Mouse (Mus musculus) spleen, adult 2 months (tissue): ENCODE data around the gene Tmem256. TPM values are rescaled to one million over a fixed set of nuclear protein-coding genes. Genes with fewer than 3 reads are reported as not detected.

ENCODE experiments used
- DNase-seq, 2 experiments: peaks; one replicate each; pipeline versions ENCODE4 v3.0.0 to v3.0.0-alpha.2; 2012 to 2021; ENCODE audit warnings: low spot score in 2 of 2, low read depth in 1 of 2
- H3K27ac ChIP-seq: fragments of 200-500 bp; 2 replicates; pipeline ENCODE4 v1.5.1; 2012; ENCODE audit warnings: low read length, inconsistent platforms; ENCODE audit not compliant: insufficient read depth
- H3K27me3 ChIP-seq: fragments of 200-500 bp; 2 replicates; pipeline ENCODE4 v1.6.1; 2012; ENCODE audit warnings: mild to moderate bottlenecking, moderate library complexity, low read length, inconsistent platforms; ENCODE audit not compliant: control insufficient read depth, insufficient read depth
- H3K36me3 ChIP-seq: fragments of 200-500 bp; 2 replicates; pipeline ENCODE4 v1.6.1; 2012; ENCODE audit warnings: mild to moderate bottlenecking, low read length, inconsistent platforms; ENCODE audit not compliant: control insufficient read depth, insufficient read depth
- H3K4me1 ChIP-seq: fragments of 200-500 bp; 2 replicates; pipeline ENCODE4 v1.6.1; 2011; ENCODE audit warnings: inconsistent platforms; ENCODE audit not compliant: control insufficient read depth, insufficient read depth, insufficient read length
- H3K4me3 ChIP-seq: fragments of 200-500 bp; 2 replicates; pipeline ENCODE4 v1.5.1; 2011; ENCODE audit warnings: mild to moderate bottlenecking, inconsistent platforms; ENCODE audit not compliant: insufficient read depth, insufficient read length; ENCODE audit errors: extremely low read depth
- CTCF ChIP-seq: fragments of 200-500 bp; IDR thresholded peaks from 2 replicates; pipeline ENCODE4 v1.5.1; 2011; ENCODE audit warnings: mild to moderate bottlenecking, inconsistent platforms; ENCODE audit not compliant: insufficient read depth, insufficient read length, insufficient replicate concordance; ENCODE audit errors: extremely low read depth
- POLR2A ChIP-seq: fragments of 200-500 bp; IDR thresholded peaks from 2 replicates; pipeline ENCODE4 v1.6.1; 2011; ENCODE audit warnings: low read depth, low read length, inconsistent platforms
- WGBS: fragments of 180-500 bp; shearing (Covaris S2); methylation state at CpG from one replicate; pipeline ENCODE4 v1.1.7; 2018; 5-methylcytosine and 5-hydroxymethylcytosine counted together
- polyA plus RNA-seq: library from polyadenylated mRNA; depleted of rRNA; stranded (reverse); fragments of >200 nt; gene quantifications from 2 replicates; pipeline ENCODE4 v1.2.3, GENCODE M21; 2012

The Tmem256 gene
- polyA plus RNA-seq, 1 experiment, result 93.7 TPM

- TF ChIP-seq CTCF (no peak), POLR2A (no peak)
- WGBS, result 50% methylated on average over 8 of the region's 8 CpGs
- H3K4me3 ChIP-seq, result no peak overlapping the region
- no peaks in the 10 kb centered on the region for H3K27me3 ChIP-seq
- no peak for DNase-seq
- no peaks in the 10 kb centered on the region for H3K36me3 ChIP-seq
- no peak overlapping the region for H3K27ac ChIP-seq
- no peaks in the 10 kb centered on the region for H3K4me1 ChIP-seq
Measured at GRCm38 (mm10) chr11:69864138-69864860, 26.0 kb downstream of the Tmem256 start.

- no peak overlapping the region for H3K27ac ChIP-seq
- TF ChIP-seq POLR2A (no peak), CTCF (no peak)
- no peaks in the 10 kb centered on the region for H3K36me3 ChIP-seq
- WGBS, result 92% methylated on average over 9 of the region's 9 CpGs
- no peak for DNase-seq
- no peaks in the 10 kb centered on the region for H3K4me1 ChIP-seq
- no peaks in the 10 kb centered on the region for H3K27me3 ChIP-seq
- H3K4me3 ChIP-seq, result no peak overlapping the region
Measured at GRCm38 (mm10) chr11:69865561-69865960, 27.2 kb downstream of the Tmem256 start.

- WGBS, result 82% methylated on average over 9 of the region's 9 CpGs
- Histone ChIP-seq H3K36me3 (no peaks in the 10 kb centered on the region), H3K4me3 (no peak overlapping the region), H3K27ac (no peak overlapping the region), H3K27me3 (no peaks in the 10 kb centered on the region), H3K4me1 (no peaks in the 10 kb centered on the region)
- no peak for TF ChIP-seq CTCF
- no peak for TF ChIP-seq POLR2A
- no peak for DNase-seq
Measured at GRCm38 (mm10) chr11:69867335-69867734, 29.0 kb downstream of the Tmem256 start.

GRCm38 (mm10) chr11:69870289-69871069 lies 32.2 kb downstream of the Tmem256 start:
- Histone ChIP-seq H3K27me3 (no peaks in the 10 kb centered on the region), H3K4me3 (no peak overlapping the region), H3K4me1 (no peaks in the 10 kb centered on the region), H3K27ac (no peak overlapping the region), H3K36me3 (no peaks in the 10 kb centered on the region)
- DNase-seq, result no peak
- no peak for TF ChIP-seq POLR2A
- no peak for TF ChIP-seq CTCF
- WGBS, result 93% methylated on average over 2 of the region's 2 CpGs

- WGBS, result 86% methylated on average over 7 of the region's 7 CpGs
- no peak for TF ChIP-seq POLR2A
- TF ChIP-seq CTCF, result no peak
Measured at GRCm38 (mm10) chr11:69871822-69872221, 33.5 kb downstream of the Tmem256 start.

GRCm38 (mm10) chr11:69872451-69872850 lies 34.1 kb downstream of the Tmem256 start:
- TF ChIP-seq POLR2A (no peak), CTCF (no peak)
- no peak overlapping the region for H3K27ac ChIP-seq
- no peaks in the 10 kb centered on the region for H3K27me3 ChIP-seq
- H3K36me3 ChIP-seq, result no peaks in the 10 kb centered on the region
- no peak for DNase-seq
- WGBS, result 84% methylated on average over 4 of the region's 4 CpGs
- H3K4me3 ChIP-seq, result no peak overlapping the region
- H3K4me1 ChIP-seq, result no peaks in the 10 kb centered on the region

More at GRCm38 (mm10) chr11:69871822-69872221, 33.5 kb downstream of the Tmem256 start:
- no peaks in the 10 kb centered on the region for H3K36me3 ChIP-seq
- no peaks in the 10 kb centered on the region for H3K4me1 ChIP-seq
- H3K27me3 ChIP-seq, result no peaks in the 10 kb centered on the region
- DNase-seq, result no peak
- H3K4me3 ChIP-seq, result no peak overlapping the region
- no peak overlapping the region for H3K27ac ChIP-seq

GRCm38 (mm10) chr11:69876186-69876585 lies 37.9 kb downstream of the Tmem256 start:
- H3K27me3 ChIP-seq, result no peaks in the 10 kb centered on the region
- no peak overlapping the region; the same call in 1 of the 2 replicates for H3K27ac ChIP-seq
- no peaks in the 10 kb centered on the region for H3K36me3 ChIP-seq
- no peak overlapping the region for H3K4me3 ChIP-seq
- DNase-seq, result no peak
- TF ChIP-seq CTCF, result no peak
- no peak for TF ChIP-seq POLR2A
- WGBS, result 39% methylated on average over 7 of the region's 7 CpGs
- no peaks in the 10 kb centered on the region for H3K4me1 ChIP-seq
